Mouse (Mus musculus) CD4-positive naive resting alpha-beta T cell, adult 76 days (primary cell): ENCODE results near the gene Phldb3. TPM values are rescaled to one million over a fixed set of nuclear protein-coding genes. Genes with fewer than 3 reads are reported as not detected.

Experiments used
- total RNA-seq: library from RNA; stranded (reverse); gene quantifications from one replicate; pipeline ENCODE4 v1.2.4, GENCODE M21; 2023

Gene Phldb3
- 13.4 TPM for total RNA-seq

GRCm38 (mm10) chr7:24610144-24610878, at the start of gene Phldb3:
TSS of gene Phldb3 (plus strand) at chr7:24610763.

GRCm38 (mm10) chr7:24587330-24588105, 23.0 kb upstream of the Phldb3 start, which contains the start of the genes Ethe1 and Zfp575:
TSS of gene Ethe1 (plus strand) at chr7:24587543.
TSS of gene Zfp575 (minus strand) at chr7:24587641.

GRCm38 (mm10) chr7:24636264-24636663, 25.7 kb downstream of the Phldb3 start, which contains the start of gene Lypd3:
TSS of gene Lypd3 (plus strand) at chr7:24636550.

GRCm38 (mm10) chr7:24676575-24676974, 66.0 kb downstream of the Phldb3 start, which contains the start of gene Tex101:
TSS of gene Tex101 (minus strand) at chr7:24676675.

Other genes starting within 250 kb of the Phldb3 start
- 175 TPM for gene Kcnn4, start 240.5 kb upstream of the Phldb3 start, total RNA-seq
- 142 TPM for gene Smg9, start 211.1 kb upstream of the Phldb3 start, total RNA-seq
- gene Irgc1, start 158.5 kb upstream of the Phldb3 start, total RNA-seq, result 3.0 TPM
- gene Plaur, start 148.3 kb upstream of the Phldb3 start, total RNA-seq, result 214 TPM
- 0.76 TPM for gene Cadm4, start 128.7 kb upstream of the Phldb3 start, total RNA-seq
- gene Zfp428, start 103.8 kb upstream of the Phldb3 start, total RNA-seq, result 1.7 TPM
- not detected for gene AC161166.1, start 98.3 kb upstream of the Phldb3 start, total RNA-seq
- gene Irgq, start 80.1 kb upstream of the Phldb3 start, total RNA-seq, result 12.6 TPM
- not detected for gene Pinlyp, start 64.6 kb upstream of the Phldb3 start, total RNA-seq
- gene Xrcc1, start 64.5 kb upstream of the Phldb3 start, total RNA-seq, result 45.6 TPM
- gene Ethe1, start 23.2 kb upstream of the Phldb3 start, total RNA-seq, result 6.5 TPM
- gene Zfp575, start 23.1 kb upstream of the Phldb3 start, total RNA-seq, result not detected
- gene Lypd3, start 25.8 kb downstream of the Phldb3 start, total RNA-seq, result not detected
- not detected for gene Tex101, start 65.9 kb downstream of the Phldb3 start, total RNA-seq
- not detected for gene BC049730, start 98.5 kb downstream of the Phldb3 start, total RNA-seq
- gene Gm4763, start 116.1 kb downstream of the Phldb3 start, total RNA-seq, result not detected
- gene Cd177, start 149.5 kb downstream of the Phldb3 start, total RNA-seq, result 2.2 TPM
- gene Ceacam10, start 166.4 kb downstream of the Phldb3 start, total RNA-seq, result not detected